Mouse (Mus musculus) hindbrain, postnatal 0 days (tissue): ENCODE measurements around the gene Tmprss9. TPM values are rescaled to one million over a fixed set of nuclear protein-coding genes. Genes with fewer than 3 reads are reported as not detected.

Experiments
- ATAC-seq: fragments of 200-750 bp; cut with Nextera tagmentation; 2 replicates; pipeline ENCODE4 v1.8.0; 2017; ENCODE audit warnings: mild to moderate bottlenecking, moderate TSS enrichment, moderate library complexity
- DNase-seq: peaks from one replicate; pipeline ENCODE4 v3.0.0-alpha.2; 2015; ENCODE audit warnings: low spot score
- H3K27ac ChIP-seq: fragments of 300-500 bp; sonication (generic); 2 replicates; pipeline ENCODE4 v1.5.1; 2014; ENCODE audit warnings: mild to moderate bottlenecking
- H3K27me3 ChIP-seq: fragments of 300-500 bp; sonication (generic); 2 replicates; pipeline ENCODE4 v1.6.1; 2014; ENCODE audit warnings: low read length, mixed read lengths; ENCODE audit not compliant: insufficient read depth
- H3K36me3 ChIP-seq: fragments of 300-500 bp; sonication (generic); 2 replicates; pipeline ENCODE4 v1.6.1; 2014; ENCODE audit warnings: low read length, mixed read lengths; ENCODE audit not compliant: insufficient read depth
- H3K4me1 ChIP-seq: fragments of 300-500 bp; sonication (generic); 2 replicates; pipeline ENCODE4 v1.6.1; 2014; ENCODE audit warnings: antibody characterized with exemption, low read length, mixed read lengths; ENCODE audit not compliant: insufficient read depth
- H3K4me2 ChIP-seq: fragments of 300-500 bp; sonication (generic); 2 replicates; pipeline ENCODE4 v1.6.1; 2014; ENCODE audit warnings: low read depth, mild to moderate bottlenecking, low read length, moderate library complexity, mixed read lengths
- H3K4me3 ChIP-seq: fragments of 300-500 bp; sonication (generic); 2 replicates; pipeline ENCODE4 v1.5.1; 2014; ENCODE audit warnings: low read length
- H3K9ac ChIP-seq: fragments of 300-500 bp; sonication (generic); replicated peaks from 2 replicates; pipeline ENCODE4 v1.6.1; 2014; ENCODE audit warnings: mild to moderate bottlenecking, low read length, moderate library complexity, mixed read lengths
- H3K9me3 ChIP-seq: fragments of 300-500 bp; sonication (generic); 2 replicates; pipeline ENCODE4 v1.6.1; 2016; ENCODE audit warnings: low read length, mixed read lengths
- CTCF ChIP-seq: IDR thresholded peaks from 2 replicates; pipeline ENCODE4 v1.5.1; 2016; ENCODE audit warnings: antibody characterized with exemption, control low read depth, low read depth
- WGBS: fragments of 180-500 bp; shearing (Covaris S2); extraction: QIAGEN DNeasy Blood & Tissue Kit; methylation state at CpG from one replicate; pipeline ENCODE4 v1.1.7; 2014; 5-methylcytosine and 5-hydroxymethylcytosine counted together
- polyA plus RNA-seq: library from polyadenylated mRNA; unstranded; fragments of >200 nt; fragmentation: Nextera tagmentation; extraction: Ambion mirVana; gene quantifications from 2 replicates; pipeline ENCODE4 v1.2.1, GENCODE M21; 2015
- total RNA-seq: library from RNA; depleted of rRNA; stranded (reverse); fragments of >200 nt; gene quantifications from 2 replicates; pipeline ENCODE4 v1.2.3, GENCODE M21; 2014

Tmprss9 gene
- total and polyA plus RNA-seq, 2 experiments from 2014 or later, result 0.10 to 0.26 TPM

GRCm38 (mm10) chr10:80896581-80897485, 25.2 kb downstream of the Tmprss9 start:
- no peak overlapping the region for H3K27ac ChIP-seq
- 0 out of 2 replicates have a peak, but pooled peaks cover 3% of the 10 kb centered on the region for H3K4me1 ChIP-seq
- H3K4me2 ChIP-seq, result no peak overlapping the region
- ATAC-seq (no peak), DNase-seq (no peak)
- no peaks in the 10 kb centered on the region for H3K36me3 ChIP-seq
- H3K9ac ChIP-seq, result no peak overlapping the region
- H3K27me3 ChIP-seq, result no peaks in the 10 kb centered on the region
- no peaks in the 10 kb centered on the region for H3K9me3 ChIP-seq
- WGBS, result 72% methylated on average over 24 of the region's 24 CpGs
- H3K4me3 ChIP-seq, result no peak overlapping the region
- no peak for TF ChIP-seq CTCF

GRCm38 (mm10) chr10:80897861-80898510, 26.3 kb downstream of the Tmprss9 start:
- no peak overlapping the region for H3K27ac ChIP-seq
- H3K4me1 ChIP-seq, result 0 out of 2 replicates have a peak, but pooled peaks cover 3% of the 10 kb centered on the region
- peaks cover 5% of the 10 kb centered on the region; the same call in 1 of the 2 replicates for H3K36me3 ChIP-seq
- 0 out of 2 replicates have a peak overlapping the region, but pooled peaks have one; percentile 19 for H3K9ac ChIP-seq
- ATAC-seq (no peak), DNase-seq (peak; percentile 48)
- H3K4me3 ChIP-seq, result no peak overlapping the region
- no peaks in the 10 kb centered on the region for H3K9me3 ChIP-seq
- H3K27me3 ChIP-seq, result no peaks in the 10 kb centered on the region
- 0 out of 2 replicates have a peak, but pooled peaks have one; percentile 6 for TF ChIP-seq CTCF
- 32% methylated on average over 41 of the region's 41 CpGs for WGBS
- no peak overlapping the region; the same call in 1 of the 2 replicates for H3K4me2 ChIP-seq

- no peak overlapping the region for H3K4me3 ChIP-seq
- TF ChIP-seq CTCF, result no peak
- DNase-seq (no peak), ATAC-seq (no peak)
- H3K36me3 ChIP-seq, result peaks cover 16% of the 10 kb centered on the region; the same call in 1 of the 2 replicates
- no peaks in the 10 kb centered on the region for H3K9me3 ChIP-seq
- peak overlapping the region; percentile 81; the same call in 1 of the 2 replicates for H3K4me2 ChIP-seq
- H3K27ac ChIP-seq, result no peak overlapping the region
- 90% methylated on average over 8 of the region's 8 CpGs for WGBS
- H3K27me3 ChIP-seq, result no peaks in the 10 kb centered on the region
- no peak overlapping the region for H3K9ac ChIP-seq
- H3K4me1 ChIP-seq, result 0 out of 2 replicates have a peak, but pooled peaks cover 3% of the 10 kb centered on the region
These were observed 27.4 kb downstream of the Tmprss9 start for GRCm38 (mm10) chr10:80899074-80899473.

GRCm38 (mm10) chr10:80899591-80900317, 28.1 kb downstream of the Tmprss9 start:
- H3K4me3 ChIP-seq, result peak overlapping the region; percentile 84
- H3K27ac ChIP-seq, result peak overlapping the region; percentile 91
- H3K9ac ChIP-seq, result peak overlapping the region; percentile 78
- H3K4me2 ChIP-seq, result peak overlapping the region; percentile 81
- no peaks in the 10 kb centered on the region for H3K9me3 ChIP-seq
- no peak for TF ChIP-seq CTCF
- peak; percentile 18 for DNase-seq
- WGBS, result 17% methylated on average over 25 of the region's 25 CpGs
- H3K27me3 ChIP-seq, result no peaks in the 10 kb centered on the region
- H3K36me3 ChIP-seq, result peaks cover 23% of the 10 kb centered on the region; the same call in 1 of the 2 replicates
- no peak for ATAC-seq
- 0 out of 2 replicates have a peak, but pooled peaks cover 3% of the 10 kb centered on the region for H3K4me1 ChIP-seq

- under 1% methylated on average over 72 of the region's 72 CpGs for WGBS
These were observed 28.9 kb downstream of the Tmprss9 start, which contains the start of gene Timm13 for GRCm38 (mm10) chr10:80900318-80901247. Gene Timm13, minus strand, starts transcription at chr10:80900969.

More at GRCm38 (mm10) chr10:80900318-80901247, 28.9 kb downstream of the Tmprss9 start, which contains the start of gene Timm13:
- Histone ChIP-seq H3K4me3 (peak within 1 kb of the TSS; percentile 84), H3K27ac (peak within 1 kb of the TSS; percentile 91), H3K4me2 (peak within 1 kb of the TSS; percentile 81), H3K9me3 (no peaks in the 10 kb centered on the region), H3K9ac (peak within 1 kb of the TSS; percentile 78), H3K27me3 (no peaks in the 10 kb centered on the region), H3K4me1 (0 out of 2 replicates have a peak, but pooled peaks cover 3% of the 10 kb centered on the region), H3K36me3 (peaks cover 31% of the 10 kb centered on the region; the same call in 1 of the 2 replicates)
- DNase-seq (peak; percentile 100), ATAC-seq (peak; percentile 96)
- TF ChIP-seq CTCF, result no peak
